Mouse (Mus musculus) heart, postnatal 0 days (tissue): ENCODE measurements around the gene 4930562C15Rik.
A peak's percentile ranks its signal among the peaks of the same experiment; 100 is the strongest.

Source experiments
- CTCF ChIP-seq: IDR thresholded peaks from 2 replicates; pipeline ENCODE4 v1.5.1; 2016; ENCODE audit warnings: antibody characterized with exemption, control low read depth, low read depth
- EP300 ChIP-seq: IDR thresholded peaks from 2 replicates; pipeline ENCODE4 v1.6.1; 2016; ENCODE audit warnings: antibody characterized with exemption, low read depth

GRCm38 (mm10) chr16:4909745-4910144 lies 74.5 kb downstream of the 4930562C15Rik start:
- TF ChIP-seq CTCF (peak; percentile 42), EP300 (no peak)
